Mouse (Mus musculus) liver, adult 2 months (tissue): ENCODE data around the gene Dph7.

Experiments
- CTCF ChIP-seq: fragments of 200-500 bp; IDR thresholded peaks from 2 replicates; pipeline ENCODE4 v1.5.1; 2011; ENCODE audit warnings: low read depth, low read length, control low read depth
- POLR2A ChIP-seq: fragments of 200-500 bp; IDR thresholded peaks from 2 replicates; pipeline ENCODE4 v1.6.1; 2011; ENCODE audit warnings: low read length, control low read depth; ENCODE audit not compliant: insufficient read depth; ENCODE audit errors: extremely low read depth

- TF ChIP-seq CTCF, result no peak
- TF ChIP-seq POLR2A, result no peak
These were observed 33.1 kb upstream of the Dph7 start for GRCm38 (mm10) chr2:24929119-24929518.
